Mouse (Mus musculus) stomach, embryonic 14.5 days (tissue): Measurements from ENCODE around the gene Sorbs1. TPM values are rescaled to one million over a fixed set of nuclear protein-coding genes. Genes with fewer than 3 reads are reported as not detected.

Experiments
- ATAC-seq: fragments of 200-750 bp; cut with Nextera tagmentation; 2 replicates; pipeline ENCODE4 v1.8.0; 2017; ENCODE audit warnings: low read depth, moderate TSS enrichment; ENCODE audit not compliant: insufficient number of reproducible peaks, insufficient read depth, low FRiP score
- H3K27ac ChIP-seq: fragments of 300-500 bp; sonication (generic); 2 replicates; pipeline ENCODE4 v1.5.1; 2014; ENCODE audit warnings: mild to moderate bottlenecking, low read length, moderate library complexity, mixed read lengths
- H3K27me3 ChIP-seq: fragments of 300-500 bp; sonication (generic); 2 replicates; pipeline ENCODE4 v1.6.1; 2014; ENCODE audit warnings: low read length, control low read depth, mixed read lengths; ENCODE audit not compliant: control insufficient read depth, insufficient read depth
- H3K36me3 ChIP-seq: fragments of 300-500 bp; sonication (generic); 2 replicates; pipeline ENCODE4 v1.6.1; 2014; ENCODE audit warnings: mild to moderate bottlenecking, control low read depth, low read length, moderate library complexity, mixed read lengths; ENCODE audit not compliant: control insufficient read depth, insufficient read depth
- H3K4me1 ChIP-seq: fragments of 300-500 bp; sonication (generic); 2 replicates; pipeline ENCODE4 v1.6.1; 2014; ENCODE audit warnings: low read length, control low read depth, mixed read lengths; ENCODE audit not compliant: control insufficient read depth, insufficient read depth
- H3K4me2 ChIP-seq: fragments of 300-500 bp; sonication (generic); replicated peaks from 2 replicates; pipeline ENCODE4 v1.6.1; 2014; ENCODE audit warnings: low read depth, low read length, control low read depth
- H3K4me3 ChIP-seq: fragments of 300-500 bp; sonication (generic); 2 replicates; pipeline ENCODE4 v1.5.1; 2014; ENCODE audit warnings: low read depth, low read length, control low read depth
- H3K9ac ChIP-seq: fragments of 300-500 bp; sonication (generic); replicated peaks from 2 replicates; pipeline ENCODE4 v1.6.1; 2014; ENCODE audit warnings: low read depth, mild to moderate bottlenecking, control low read depth, low read length, moderate library complexity, mixed read lengths
- H3K9me3 ChIP-seq: fragments of 300-500 bp; sonication (generic); 2 replicates; pipeline ENCODE4 v1.6.1; 2016; ENCODE audit warnings: low read depth, low read length, control low read depth; ENCODE audit not compliant: control insufficient read depth
- WGBS: fragments of 180-500 bp; shearing (Covaris S2); extraction: QIAGEN DNeasy Blood & Tissue Kit; methylation state at CpG from one replicate; pipeline ENCODE4 v1.1.7; 2014; 5-methylcytosine and 5-hydroxymethylcytosine counted together
- polyA plus RNA-seq: library from polyadenylated mRNA; unstranded; fragments of >200 nt; fragmentation: Nextera tagmentation; extraction: Ambion mirVana; gene quantifications from 2 replicates; pipeline ENCODE4 v1.2.1, GENCODE M21; 2014

Sorbs1 gene
- polyA plus RNA-seq, 1 experiment from 2014 or later: 84.0 TPM

DNA sequence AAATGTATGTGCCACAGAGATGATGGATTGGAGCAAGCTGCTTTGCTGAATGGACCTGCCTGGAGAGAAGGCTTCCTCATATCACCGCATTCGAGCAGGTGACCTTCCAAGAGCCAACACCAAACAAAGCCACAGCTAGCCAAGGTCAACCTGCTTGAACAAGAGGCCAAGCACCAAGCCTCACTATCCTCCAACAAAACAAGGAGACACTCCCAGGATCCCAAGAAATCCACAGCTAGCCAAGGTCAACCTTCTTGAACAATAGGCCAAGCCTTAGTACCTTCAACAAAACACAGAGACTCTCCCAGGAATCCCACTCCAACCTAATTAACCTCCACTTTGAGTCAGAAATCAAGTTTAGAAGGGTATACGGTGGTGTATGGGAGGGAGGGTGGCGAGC is 59.5 kb downstream of the Sorbs1 start:
- Histone ChIP-seq H3K4me3 (no peak overlapping the region), H3K4me2 (no peak overlapping the region), H3K9ac (no peak overlapping the region), H3K27me3 (no peaks in the 10 kb centered on the region), H3K4me1 (no peaks in the 10 kb centered on the region), H3K36me3 (no peaks in the 10 kb centered on the region), H3K9me3 (no peaks in the 10 kb centered on the region), H3K27ac (no peak overlapping the region)
- WGBS: 87% methylated on average over 4 of the region's 4 CpGs
- ATAC-seq: no peak

DNA sequence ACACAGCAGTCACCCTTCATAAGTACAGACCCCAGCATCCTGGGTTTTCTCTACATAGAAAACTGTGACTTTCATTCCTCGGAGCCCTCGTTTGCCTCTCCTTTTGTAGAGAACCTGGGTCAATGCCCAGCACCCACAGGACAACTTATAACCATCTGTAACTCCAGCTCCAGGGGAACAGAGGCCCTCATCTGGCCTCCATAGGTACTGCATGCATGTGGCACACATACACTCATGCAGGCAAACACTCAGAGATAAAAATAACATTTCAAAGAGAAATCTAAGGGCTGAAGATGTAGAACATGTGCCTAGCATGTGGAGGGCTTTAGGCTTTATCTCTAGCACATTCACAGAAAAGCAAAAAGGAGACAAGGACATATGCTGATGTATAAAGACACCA is 61.4 kb downstream of the Sorbs1 start:
- WGBS: 95% methylated on average over 2 of the region's 2 CpGs
- no peaks in the 10 kb centered on the region for H3K9me3 ChIP-seq
- no peak for ATAC-seq

DNA sequence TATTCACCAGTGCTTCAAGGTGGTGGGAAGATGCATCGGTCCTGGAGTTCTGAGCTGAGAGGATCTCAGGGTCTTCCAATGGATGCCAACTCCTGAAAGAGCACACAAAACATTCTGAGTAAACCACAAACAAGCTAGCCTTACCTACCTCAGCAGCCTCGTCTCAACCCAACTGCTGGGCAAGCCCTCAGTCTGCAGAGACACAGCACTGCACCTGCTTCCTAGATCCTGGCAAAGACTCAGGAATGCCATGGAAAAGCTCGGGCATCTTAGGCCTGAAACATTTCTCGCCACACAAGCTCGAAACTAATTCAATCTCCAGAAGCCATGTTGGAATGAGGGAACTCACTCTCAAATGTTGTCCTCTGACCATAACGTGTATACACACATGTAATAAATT is 62.3 kb downstream of the Sorbs1 start:
- no peak overlapping the region for H3K4me3 ChIP-seq
- no peaks in the 10 kb centered on the region for H3K27me3 ChIP-seq
- no peaks in the 10 kb centered on the region for H3K4me1 ChIP-seq
- ATAC-seq: no peak
- H3K4me2 ChIP-seq: no peak overlapping the region
- 91% methylated on average over 6 of the region's 6 CpGs for WGBS
- H3K9me3 ChIP-seq: no peaks in the 10 kb centered on the region
- no peak overlapping the region for H3K27ac ChIP-seq
- H3K9ac ChIP-seq: no peak overlapping the region
- no peaks in the 10 kb centered on the region for H3K36me3 ChIP-seq

More for the DNA sequence above, 61.4 kb downstream of the Sorbs1 start:
- Histone ChIP-seq H3K4me3 (no peak overlapping the region), H3K27me3 (no peaks in the 10 kb centered on the region), H3K27ac (no peak overlapping the region), H3K9ac (no peak overlapping the region), H3K36me3 (no peaks in the 10 kb centered on the region), H3K4me1 (no peaks in the 10 kb centered on the region), H3K4me2 (no peak overlapping the region)

DNA sequence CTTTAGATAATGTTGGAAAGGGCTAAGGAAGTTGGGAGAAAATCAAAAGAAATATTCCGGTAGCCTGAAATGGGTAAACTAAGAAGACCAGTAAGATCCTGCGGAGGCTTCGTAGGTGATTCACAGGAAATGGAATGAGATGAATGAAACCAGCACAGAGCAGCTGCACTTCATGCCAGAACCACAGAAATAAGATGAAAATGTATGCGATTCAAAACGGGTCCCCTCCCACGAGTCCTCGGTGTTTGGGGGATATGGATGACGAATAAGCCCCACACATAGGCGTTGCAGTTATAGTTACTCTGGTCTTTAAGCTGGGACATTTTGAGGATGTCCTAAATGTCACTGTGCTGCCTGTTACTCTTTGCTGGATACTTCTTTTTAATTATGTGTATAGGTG is 67.1 kb downstream of the Sorbs1 start:
- H3K9me3 ChIP-seq: no peaks in the 10 kb centered on the region
- WGBS: 92% methylated on average over 9 of the region's 9 CpGs
- H3K4me3 ChIP-seq: no peak overlapping the region
- no peak for ATAC-seq
- H3K27ac ChIP-seq: no peak overlapping the region
- no peak overlapping the region for H3K9ac ChIP-seq
- H3K36me3 ChIP-seq: no peaks in the 10 kb centered on the region
- H3K27me3 ChIP-seq: no peaks in the 10 kb centered on the region
- no peak overlapping the region for H3K4me2 ChIP-seq
- H3K4me1 ChIP-seq: no peaks in the 10 kb centered on the region

DNA sequence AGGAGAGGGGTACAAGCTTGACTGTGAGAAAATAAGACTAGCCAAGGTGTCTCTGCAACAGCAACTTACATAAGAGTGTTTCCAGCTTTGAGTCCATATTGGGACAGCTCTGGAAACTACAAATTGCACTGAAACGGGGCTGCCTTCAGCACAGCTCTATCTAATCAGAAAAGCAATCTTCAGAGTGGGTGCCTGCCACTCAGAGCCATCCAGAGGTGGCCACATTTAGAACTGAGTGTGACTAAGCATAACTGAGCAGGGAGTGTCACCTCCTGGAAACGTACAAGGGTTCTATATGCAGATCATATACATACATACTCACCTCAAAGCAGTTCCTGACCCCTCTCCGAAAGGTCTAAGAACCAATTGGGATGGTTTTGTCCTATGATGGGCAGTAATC is 71.2 kb downstream of the Sorbs1 start:
- Histone ChIP-seq H3K4me2 (no peak overlapping the region), H3K9me3 (no peaks in the 10 kb centered on the region), H3K4me3 (no peak overlapping the region), H3K9ac (no peak overlapping the region), H3K27me3 (no peaks in the 10 kb centered on the region), H3K4me1 (0 out of 2 replicates have a peak, but pooled peaks cover under 1% of the 10 kb centered on the region), H3K27ac (no peak overlapping the region), H3K36me3 (no peaks in the 10 kb centered on the region)
- 74% methylated on average over 3 of the region's 3 CpGs for WGBS
- no peak for ATAC-seq

DNA sequence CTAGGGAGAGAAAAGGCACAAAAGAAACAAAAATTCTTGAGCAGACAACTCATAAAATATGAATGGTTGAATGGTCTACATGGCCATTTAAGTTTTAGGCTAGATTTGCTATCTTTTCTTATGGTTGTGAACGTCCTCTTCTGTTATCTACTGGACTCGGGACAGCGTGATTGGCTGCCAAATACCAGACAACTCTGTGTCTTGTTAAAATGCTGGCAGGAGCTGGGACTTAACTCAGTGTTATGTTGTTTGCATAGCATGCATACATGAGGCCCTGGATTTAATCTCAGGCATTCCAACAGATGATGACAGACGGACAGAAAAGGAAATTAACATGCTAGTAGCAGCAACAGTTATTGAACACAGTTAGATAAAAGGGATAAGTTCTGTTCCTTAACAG is 72.6 kb downstream of the Sorbs1 start:
- no peak overlapping the region for H3K4me2 ChIP-seq
- ATAC-seq: no peak
- H3K36me3 ChIP-seq: no peaks in the 10 kb centered on the region
- H3K9ac ChIP-seq: no peak overlapping the region
- no peak overlapping the region for H3K27ac ChIP-seq
- no peaks in the 10 kb centered on the region for H3K27me3 ChIP-seq
- peaks cover 12% of the 10 kb centered on the region; the same call in 1 of the 2 replicates for H3K4me1 ChIP-seq
- 50% methylated on average over 4 of the region's 4 CpGs for WGBS
- no peak overlapping the region for H3K4me3 ChIP-seq
- no peaks in the 10 kb centered on the region for H3K9me3 ChIP-seq

DNA sequence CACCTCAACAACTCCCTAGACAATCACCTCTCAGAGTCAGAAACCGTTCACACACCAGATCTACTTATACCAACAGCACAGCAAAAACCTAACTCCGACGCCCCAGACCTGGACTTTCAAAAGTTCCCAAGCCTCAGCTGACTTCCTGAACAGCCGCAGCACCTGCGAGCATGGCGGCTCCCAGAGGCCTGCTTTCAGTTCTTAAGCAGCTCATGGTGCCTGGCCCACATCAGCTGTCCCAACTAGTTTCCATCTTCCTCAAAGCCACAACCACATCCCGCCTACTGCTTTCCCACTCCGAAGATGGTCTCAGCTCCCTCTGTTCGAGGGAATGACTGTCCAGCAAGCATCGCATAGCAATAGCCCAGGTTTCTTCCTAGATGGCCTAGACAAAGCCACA is 74.7 kb downstream of the Sorbs1 start:
- Histone ChIP-seq H3K9me3 (no peaks in the 10 kb centered on the region), H3K4me3 (no peak overlapping the region), H3K36me3 (no peaks in the 10 kb centered on the region), H3K4me1 (peaks cover 12% of the 10 kb centered on the region; the same call in 1 of the 2 replicates), H3K9ac (no peak overlapping the region), H3K27ac (no peak overlapping the region), H3K27me3 (no peaks in the 10 kb centered on the region), H3K4me2 (no peak overlapping the region)
- 93% methylated on average over 10 of the region's 10 CpGs for WGBS
- ATAC-seq: no peak

DNA sequence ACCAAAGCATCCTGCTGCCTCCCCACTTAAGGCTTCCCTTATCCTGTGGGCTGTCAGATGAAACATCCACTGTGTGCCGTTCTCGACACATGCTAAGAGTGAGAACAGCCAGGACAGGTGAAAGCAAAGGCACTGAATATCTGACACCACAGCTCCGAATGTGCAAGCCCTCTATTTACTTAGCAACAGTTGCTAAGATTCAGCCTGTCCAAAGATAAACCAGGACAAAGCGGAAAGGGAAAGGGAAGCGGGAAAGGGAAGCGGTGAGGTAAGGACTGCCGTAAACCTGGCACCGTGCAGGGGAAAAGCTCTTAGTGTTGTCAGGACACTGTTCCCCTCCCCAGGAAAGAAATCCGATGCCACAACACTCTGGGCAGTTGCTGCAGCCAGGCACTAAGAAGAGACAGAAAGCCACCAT is 75.9 kb downstream of the Sorbs1 start:
- Histone ChIP-seq H3K4me1 (peaks cover 12% of the 10 kb centered on the region; the same call in 1 of the 2 replicates), H3K27me3 (no peaks in the 10 kb centered on the region), H3K27ac (peak overlapping the region; percentile 41; the same call in 1 of the 2 replicates), H3K9me3 (no peaks in the 10 kb centered on the region), H3K4me2 (no peak overlapping the region), H3K9ac (no peak overlapping the region), H3K4me3 (no peak overlapping the region), H3K36me3 (no peaks in the 10 kb centered on the region)
- WGBS: 33% methylated on average over 9 of the region's 9 CpGs
- no peak for ATAC-seq

DNA sequence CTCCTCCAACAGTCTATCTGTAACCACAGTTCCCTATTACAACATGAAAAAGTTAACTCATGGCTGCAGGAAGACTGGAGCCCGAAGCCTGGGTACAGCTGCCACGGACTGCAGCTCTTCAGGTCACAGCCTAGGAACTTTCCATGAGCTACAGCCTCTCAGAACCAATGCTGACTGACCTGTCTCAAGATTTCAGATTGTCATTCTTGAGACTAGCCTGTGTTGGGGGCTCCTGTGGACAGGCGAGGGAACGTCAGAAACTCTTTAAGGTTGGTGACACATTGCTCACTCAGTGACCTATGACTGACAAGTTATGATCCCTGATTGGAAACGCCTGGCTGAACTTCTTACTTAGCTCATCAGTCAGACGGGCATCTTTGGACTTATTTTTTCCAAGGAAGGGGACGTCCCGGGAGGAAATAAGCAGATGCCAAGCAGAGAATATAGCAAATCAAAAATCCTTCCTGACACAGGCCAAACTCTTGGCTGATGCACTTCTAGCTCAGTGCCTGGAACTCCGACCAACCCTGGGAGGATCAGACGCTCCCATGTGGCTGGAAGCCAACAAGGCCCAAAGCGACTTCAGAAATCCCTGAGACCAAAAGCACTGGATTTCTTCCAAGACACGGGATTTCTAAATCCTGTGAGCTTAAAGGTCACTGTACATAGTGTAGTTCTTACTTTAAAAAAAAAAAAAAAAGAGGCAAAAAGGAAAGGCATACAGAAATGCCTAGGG is 76.9 kb downstream of the Sorbs1 start:
- no peak overlapping the region for H3K9ac ChIP-seq
- no peaks in the 10 kb centered on the region for H3K36me3 ChIP-seq
- H3K27ac ChIP-seq: peak overlapping the region; percentile 2; the same call in 1 of the 2 replicates
- no peaks in the 10 kb centered on the region for H3K27me3 ChIP-seq
- H3K4me3 ChIP-seq: no peak overlapping the region
- no peak overlapping the region for H3K4me2 ChIP-seq
- H3K4me1 ChIP-seq: peaks cover 12% of the 10 kb centered on the region; the same call in 1 of the 2 replicates
- WGBS: 54% methylated on average over 12 of the region's 12 CpGs
- no peak for ATAC-seq
- H3K9me3 ChIP-seq: no peaks in the 10 kb centered on the region
